Mouse (Mus musculus): ENCODE measurements around the gene Gm9767.

DNA sequence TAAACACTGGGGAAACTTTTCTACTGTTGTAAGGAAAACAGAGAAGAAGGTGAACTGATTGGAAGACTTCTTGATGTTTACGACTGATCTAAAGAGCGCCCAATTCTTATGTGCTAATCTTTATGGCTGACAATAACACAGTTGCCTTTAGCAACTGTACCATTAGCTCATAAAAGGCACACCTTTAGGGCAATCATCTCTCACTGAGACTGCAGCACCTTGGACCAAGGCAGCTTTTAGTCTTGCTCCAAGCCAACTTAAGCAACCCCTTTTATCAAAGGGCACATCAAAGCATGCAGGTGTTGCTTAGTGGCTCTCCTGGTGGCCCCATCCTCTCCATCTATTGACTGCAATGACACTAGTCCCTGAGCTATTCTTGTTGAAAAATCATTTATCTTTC is 26.9 kb upstream of the Gm9767 start:
- no peak for TF ChIP-seq POLR2A (IDR thresholded peaks at IDR 0.05; ENCODE audit: insufficient read depth, low read depth, low read length)
- TF ChIP-seq CTCF (IDR thresholded peaks at IDR 0.05), result no peak

All from heart, adult 2 months (tissue).